Mouse (Mus musculus) gastrocnemius, postnatal 4 days (tissue): ENCODE data around the gene E330034G19Rik. TPM values are rescaled to one million over a fixed set of nuclear protein-coding genes. Genes with fewer than 3 reads are reported as not detected.
"Not testable (repeated sequence)": the region's sequence is repeated elsewhere in the genome, so short reads cannot be mapped to it uniquely, and the experiment has no call there.

Source experiments
- DNase-seq, 2 experiments: peaks; one replicate each; pipeline ENCODE4 v3.0.0; 2021 to 2022; ENCODE audit warnings: low spot score in 2 of 2, mixed read lengths in 2 of 2
- total RNA-seq, 2 experiments: library from RNA; stranded (reverse); gene quantifications; 2 replicates each; pipeline ENCODE4 v1.2.3; 2021

The E330034G19Rik gene
- total RNA-seq, 2 experiments from 2014 or later: not detected

DNA sequence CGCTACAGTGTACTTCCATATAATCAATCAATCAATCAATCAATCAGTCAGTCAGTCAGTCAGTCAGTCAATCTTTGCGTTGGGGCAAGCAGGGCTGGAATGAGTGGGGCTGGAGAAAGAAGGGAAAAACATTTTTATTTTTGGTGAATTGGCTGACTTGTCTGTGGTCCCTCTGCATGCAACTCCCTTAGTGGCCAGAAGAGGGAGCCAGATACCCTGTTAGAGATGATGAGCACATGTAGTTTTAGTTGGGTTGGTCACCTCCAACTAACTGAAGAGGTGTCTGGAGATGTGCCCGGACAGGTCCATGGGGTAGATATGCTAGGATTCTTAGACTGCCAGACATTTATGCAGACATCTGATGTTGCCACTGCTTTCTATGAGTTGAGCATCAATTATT is 18.1 kb downstream of the E330034G19Rik start:
- DNase-seq: peak in 1 of 2 experiments; percentile 44

DNA sequence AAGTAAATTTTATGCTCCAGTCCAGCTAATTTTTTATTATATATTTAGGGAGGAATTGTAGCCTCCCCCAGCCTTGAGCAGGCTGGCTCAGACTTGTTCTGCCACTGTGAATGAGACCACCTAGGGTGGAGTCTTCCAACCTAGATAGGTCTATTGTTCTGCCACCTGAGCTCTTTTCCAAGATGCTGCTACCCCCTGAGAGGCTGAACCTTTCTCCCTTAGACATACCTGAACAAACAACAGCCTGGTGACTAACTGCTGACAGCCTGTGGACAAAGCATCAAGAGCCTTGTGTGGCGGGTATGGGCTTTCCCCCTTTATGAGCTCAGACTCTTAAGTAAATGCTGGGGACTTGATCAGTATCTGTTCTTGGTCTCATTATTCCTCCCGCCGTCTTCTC is 54.0 kb downstream of the E330034G19Rik start:
- not testable (repeated sequence) for DNase-seq

DNA sequence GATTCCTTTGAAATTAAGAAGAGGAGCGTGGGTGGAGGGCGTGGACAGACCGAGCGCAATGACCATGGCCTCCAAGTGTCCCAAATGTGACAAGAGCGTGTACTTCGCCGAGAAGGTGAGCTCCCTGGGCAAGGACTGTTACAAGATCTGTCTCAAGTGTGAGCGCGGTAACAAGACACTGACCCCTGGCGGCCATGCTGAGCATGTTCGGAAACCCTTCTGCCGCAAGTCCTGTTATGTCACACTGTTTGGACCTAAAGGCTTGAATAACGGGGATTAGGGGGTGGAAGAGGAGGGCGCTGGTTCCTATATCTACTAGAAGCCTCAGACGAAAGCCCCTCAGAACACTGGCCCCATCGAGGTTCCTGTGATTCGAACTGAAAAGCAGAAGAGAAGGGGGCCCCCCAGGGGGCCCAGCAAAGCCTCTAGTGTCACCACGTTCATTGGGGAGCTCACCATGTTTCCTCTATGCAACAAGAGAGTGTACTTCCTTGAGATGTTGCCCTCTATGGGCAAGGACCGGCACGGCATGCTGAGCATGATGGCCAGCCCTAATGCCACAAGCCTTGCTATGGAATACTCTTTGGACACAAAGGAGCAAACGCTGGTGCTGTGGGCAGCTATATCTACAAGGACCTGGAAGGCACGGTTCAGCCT is 65.4 kb downstream of the E330034G19Rik start:
- peak; percentile 22 to 28 for DNase-seq

Other genes starting within 250 kb of the E330034G19Rik start
- gene Dlg5, start 47.3 kb upstream of the E330034G19Rik start, total RNA-seq: 10 to 100 TPM; 27.4 to 28.8 TPM
- 10 to 100 TPM; 14.3 to 16.8 TPM for gene Polr3a, start 193.8 kb downstream of the E330034G19Rik start, total RNA-seq
- 1,000 to 10,000 TPM; 1,547 to 1,580 TPM for gene Rps24, start 193.9 kb downstream of the E330034G19Rik start, total RNA-seq